Mouse (Mus musculus): ENCODE measurements at regions not wholly inside any gene's neighbourhood (a gene's known extent, or its start where the extent isn't known, plus 50 kb on each side); places are given as distances from the start of the nearest gene placed in this dataset.
"Not testable (repeated sequence)": the region's sequence is repeated elsewhere in the genome, so short reads cannot be mapped to it uniquely, and the experiment has no call there.

DNA sequence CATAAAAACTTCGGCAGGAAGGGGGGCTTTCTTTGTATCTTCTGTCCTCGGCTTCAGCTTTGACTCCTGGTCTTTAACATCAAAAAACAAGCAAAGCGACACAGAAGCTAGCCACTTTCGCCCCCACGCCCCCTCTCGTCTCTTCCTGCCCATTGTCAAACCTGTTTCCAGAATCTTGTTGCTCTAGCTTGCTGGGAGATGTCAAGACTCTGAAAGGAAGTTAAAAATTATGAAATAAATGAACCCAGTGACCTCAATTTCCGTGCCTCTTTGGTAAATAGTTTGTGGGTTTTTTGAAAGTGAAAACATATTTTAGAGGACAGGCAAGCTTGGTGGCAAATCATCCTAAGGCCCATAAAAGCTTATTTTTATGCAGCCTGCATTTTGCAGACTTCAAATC is 186.1 kb downstream of the Basp1 start:
- H3K27ac ChIP-seq (ENCODE audit: insufficient read depth, low read length), result no peak overlapping the region
- H3K4me3 ChIP-seq (ENCODE audit: insufficient read depth, low read length), result no peak overlapping the region
- peaks cover 1% of the 10 kb centered on the region; the same call in 1 of the 2 replicates for H3K4me1 ChIP-seq (ENCODE audit: control insufficient read depth, insufficient read depth, low read length)
- TF ChIP-seq POLR2A (IDR thresholded peaks at IDR 0.05; ENCODE audit: extremely low read depth, insufficient read depth, low read length) (no peak), CTCF (IDR thresholded peaks at IDR 0.05; ENCODE audit: extremely low read depth, insufficient read depth, low read length) (no peak)

GRCm38 (mm10) chr15:25225936-25226335 is 187.6 kb downstream of the Basp1 start:
- no peak overlapping the region for H3K4me3 ChIP-seq (ENCODE audit: insufficient read depth, low read length)
- H3K27ac ChIP-seq (ENCODE audit: insufficient read depth, low read length), result no peak overlapping the region
- peaks cover 1% of the 10 kb centered on the region; the same call in 1 of the 2 replicates for H3K4me1 ChIP-seq (ENCODE audit: control insufficient read depth, insufficient read depth, low read length)
- TF ChIP-seq CTCF (IDR thresholded peaks at IDR 0.05; ENCODE audit: extremely low read depth, insufficient read depth, low read length) (no peak), POLR2A (IDR thresholded peaks at IDR 0.05; ENCODE audit: extremely low read depth, insufficient read depth, low read length) (no peak)

DNA sequence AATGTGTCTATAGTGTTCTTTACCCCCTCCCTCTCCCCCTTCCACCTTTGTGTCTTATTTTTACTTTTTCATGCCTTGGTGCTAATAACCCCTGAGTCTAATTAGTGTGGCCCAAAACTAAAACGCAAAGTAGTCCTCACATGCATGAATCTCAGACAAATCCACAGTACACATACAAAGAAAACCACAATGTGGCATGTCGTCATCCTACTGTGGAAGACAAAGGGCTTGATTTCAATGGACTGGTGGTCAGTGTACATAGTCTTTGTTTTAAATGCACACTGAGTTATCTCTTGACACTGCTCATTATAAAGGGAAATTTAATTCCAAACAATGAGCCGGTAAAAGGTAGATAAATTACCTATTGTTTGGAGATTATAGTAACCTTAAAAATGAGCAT is 188.1 kb downstream of the Basp1 start:
- Histone ChIP-seq H3K4me3 (ENCODE audit: insufficient read depth, low read length) (no peak overlapping the region), H3K4me1 (ENCODE audit: control insufficient read depth, insufficient read depth, low read length) (peaks cover 1% of the 10 kb centered on the region; the same call in 1 of the 2 replicates), H3K27ac (ENCODE audit: insufficient read depth, low read length) (no peak overlapping the region)
- TF ChIP-seq POLR2A (IDR thresholded peaks at IDR 0.05; ENCODE audit: extremely low read depth, insufficient read depth, low read length) (no peak), CTCF (IDR thresholded peaks at IDR 0.05; ENCODE audit: extremely low read depth, insufficient read depth, low read length) (no peak)

DNA sequence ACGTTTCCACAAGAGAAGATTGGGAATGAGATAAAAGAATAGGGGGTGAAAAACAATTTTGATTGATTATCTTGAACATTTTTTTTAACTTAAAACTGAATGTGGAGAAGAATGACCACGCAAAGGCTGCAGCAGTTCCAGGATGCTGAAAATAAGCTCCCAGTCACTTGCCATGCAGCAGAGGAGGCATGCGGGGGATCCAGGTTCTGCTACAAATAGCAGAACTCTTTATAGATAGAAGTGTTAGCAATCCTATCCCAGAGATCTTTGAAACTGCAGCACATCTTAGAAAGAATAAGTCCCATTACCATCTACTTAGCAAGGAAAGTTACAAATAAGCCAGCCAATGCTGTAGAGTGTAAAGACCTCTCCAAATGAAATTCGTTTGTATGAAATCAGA is 191.8 kb downstream of the Basp1 start:
- Histone ChIP-seq H3K27ac (ENCODE audit: insufficient read depth, low read length) (no peak overlapping the region; the same call in 1 of the 2 replicates), H3K4me3 (ENCODE audit: insufficient read depth, low read length) (no peak overlapping the region), H3K4me1 (ENCODE audit: control insufficient read depth, insufficient read depth, low read length) (peaks cover 1% of the 10 kb centered on the region; the same call in 1 of the 2 replicates)
- no peak for TF ChIP-seq CTCF (IDR thresholded peaks at IDR 0.05; ENCODE audit: extremely low read depth, insufficient read depth, low read length)

DNA sequence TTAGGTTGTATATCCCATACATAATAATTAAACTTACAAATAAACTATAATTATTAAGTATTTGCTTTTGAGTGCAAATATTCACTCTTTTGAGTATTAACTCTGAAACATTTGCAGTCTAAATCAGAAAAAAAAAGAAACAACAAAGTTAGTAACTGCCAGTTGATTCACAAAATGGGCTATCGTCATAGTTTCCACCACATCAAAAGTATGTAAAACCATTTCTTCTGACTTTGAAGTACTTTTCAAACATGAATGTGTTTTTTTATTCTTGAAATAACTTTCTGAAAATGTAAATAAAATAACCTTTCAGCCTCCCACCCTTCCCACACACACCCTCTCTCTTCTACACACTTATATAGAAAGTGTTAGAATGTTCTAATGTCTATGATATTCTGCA is 197.2 kb downstream of the Basp1 start:
- TF ChIP-seq POLR2A (IDR thresholded peaks at IDR 0.05; ENCODE audit: extremely low read depth, insufficient read depth, low read length) (no peak), CTCF (IDR thresholded peaks at IDR 0.05; ENCODE audit: extremely low read depth, insufficient read depth, low read length) (no peak)
- no peak overlapping the region for H3K4me3 ChIP-seq (ENCODE audit: insufficient read depth, low read length)
- H3K4me1 ChIP-seq (ENCODE audit: control insufficient read depth, insufficient read depth, low read length), result no peaks in the 10 kb centered on the region; the same call in 1 of the 2 replicates
- no peak overlapping the region for H3K27ac ChIP-seq (ENCODE audit: insufficient read depth, low read length)

DNA sequence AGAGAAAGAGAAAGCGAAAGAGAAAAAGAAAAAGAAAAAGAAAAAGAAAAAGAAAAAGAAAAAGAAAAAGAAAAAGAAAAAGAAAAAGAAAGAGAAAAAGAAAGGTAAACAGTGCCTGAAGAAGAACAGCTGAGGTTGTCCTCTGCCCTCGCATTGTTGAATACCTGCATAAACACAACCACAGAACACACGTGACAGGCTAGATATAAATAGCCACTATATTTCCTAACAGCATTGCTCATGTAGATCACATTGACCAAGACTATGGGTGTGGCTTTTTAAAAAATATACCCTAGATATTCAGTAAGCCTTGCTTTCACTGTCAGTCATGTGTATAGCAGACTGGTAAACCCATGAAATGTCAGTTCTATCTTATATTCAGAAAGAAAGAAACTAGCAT is 211.5 kb downstream of the Basp1 start:
- H3K4me1 ChIP-seq (ENCODE audit: control insufficient read depth, insufficient read depth, low read length), result no peaks in the 10 kb centered on the region
- H3K27ac ChIP-seq (ENCODE audit: insufficient read depth, low read length), result no peak overlapping the region
- no peak for TF ChIP-seq CTCF (IDR thresholded peaks at IDR 0.05; ENCODE audit: extremely low read depth, insufficient read depth, low read length)
- TF ChIP-seq POLR2A (IDR thresholded peaks at IDR 0.05; ENCODE audit: extremely low read depth, insufficient read depth, low read length), result no peak
- no peak overlapping the region for H3K4me3 ChIP-seq (ENCODE audit: insufficient read depth, low read length)

- H3K4me1 ChIP-seq (ENCODE audit: control insufficient read depth, insufficient read depth, low read length); H3K27ac ChIP-seq (ENCODE audit: insufficient read depth, low read length); H3K4me3 ChIP-seq (ENCODE audit: insufficient read depth, low read length): not testable (repeated sequence)
These were observed 213.3 kb downstream of the Basp1 start for GRCm38 (mm10) chr15:25200249-25200648.

- Histone ChIP-seq H3K27ac (ENCODE audit: insufficient read depth, low read length) (no peak overlapping the region), H3K4me3 (ENCODE audit: insufficient read depth, low read length) (no peak overlapping the region), H3K4me1 (ENCODE audit: control insufficient read depth, insufficient read depth, low read length) (no peaks in the 10 kb centered on the region)
- TF ChIP-seq CTCF (IDR thresholded peaks at IDR 0.05; ENCODE audit: extremely low read depth, insufficient read depth, low read length) (no peak), POLR2A (IDR thresholded peaks at IDR 0.05; ENCODE audit: extremely low read depth, insufficient read depth, low read length) (no peak)
These were observed 225.7 kb downstream of the Basp1 start for GRCm38 (mm10) chr15:25187881-25188326.

DNA sequence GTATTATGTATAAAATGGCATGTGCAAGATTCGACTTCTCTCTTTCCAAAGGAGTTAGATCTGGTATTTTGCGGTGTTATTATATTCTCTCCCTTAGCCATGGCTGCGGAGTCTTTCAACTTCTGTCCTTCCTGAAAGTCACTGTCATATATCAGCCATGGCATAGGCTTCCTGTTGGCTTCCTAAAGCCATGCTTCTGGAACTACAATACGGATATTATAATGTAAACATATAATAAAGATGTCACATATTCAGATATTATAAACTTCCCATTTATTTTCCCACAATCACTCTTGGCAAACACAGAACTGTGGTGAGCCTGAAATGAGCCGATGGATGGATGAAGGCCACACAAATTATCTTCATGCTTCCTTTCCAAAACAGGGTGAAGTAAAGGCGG is 240.8 kb downstream of the Basp1 start:
- TF ChIP-seq CTCF (IDR thresholded peaks at IDR 0.05; ENCODE audit: extremely low read depth, insufficient read depth, low read length) (no peak), POLR2A (IDR thresholded peaks at IDR 0.05; ENCODE audit: extremely low read depth, insufficient read depth, low read length) (no peak)
- Histone ChIP-seq H3K27ac (ENCODE audit: insufficient read depth, low read length) (no peak overlapping the region), H3K4me3 (ENCODE audit: insufficient read depth, low read length) (no peak overlapping the region), H3K4me1 (ENCODE audit: control insufficient read depth, insufficient read depth, low read length) (no peaks in the 10 kb centered on the region)

DNA sequence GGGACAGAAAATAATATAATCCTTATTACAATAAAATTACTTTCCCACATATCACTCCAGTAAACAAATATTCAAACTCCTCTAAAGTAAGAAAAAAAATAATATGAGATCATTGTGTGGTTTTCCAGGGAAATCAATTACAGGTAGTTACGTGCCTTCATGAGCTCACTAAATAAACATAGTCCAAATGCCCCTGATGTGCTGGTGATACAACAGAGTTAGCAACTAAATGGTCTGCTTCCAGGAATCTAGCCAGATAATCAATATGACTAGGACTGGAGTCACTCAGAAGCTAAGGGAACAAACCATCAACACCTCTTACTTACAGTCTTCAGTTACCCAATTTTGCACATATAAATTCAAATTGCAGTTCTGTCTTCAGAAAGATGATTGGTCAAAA is 267.2 kb downstream of the Basp1 start:
- Histone ChIP-seq H3K4me3 (ENCODE audit: insufficient read depth, low read length) (no peak overlapping the region), H3K27ac (ENCODE audit: insufficient read depth, low read length) (no peak overlapping the region), H3K4me1 (ENCODE audit: control insufficient read depth, insufficient read depth, low read length) (no peaks in the 10 kb centered on the region)
- TF ChIP-seq POLR2A (IDR thresholded peaks at IDR 0.05; ENCODE audit: extremely low read depth, insufficient read depth, low read length) (no peak), CTCF (IDR thresholded peaks at IDR 0.05; ENCODE audit: extremely low read depth, insufficient read depth, low read length) (no peak)

DNA sequence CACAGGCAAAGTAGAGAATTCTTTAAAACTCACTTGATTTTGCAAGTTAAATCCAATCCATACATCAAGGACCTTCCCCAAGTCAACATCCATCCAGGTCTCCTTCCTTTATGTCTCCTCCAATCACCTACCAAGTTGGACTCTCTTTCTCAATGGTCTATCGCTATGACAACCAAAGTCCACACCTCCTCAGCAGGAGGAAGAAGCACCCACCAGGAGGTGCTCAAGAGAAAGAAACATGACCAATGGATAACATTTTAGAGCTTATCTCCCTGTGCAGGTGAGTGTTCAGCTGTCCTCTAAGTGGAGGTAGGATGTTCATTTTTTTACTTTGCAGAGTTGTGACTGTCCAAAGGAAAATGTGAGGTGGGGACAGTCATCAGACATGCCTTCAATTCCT is 269.3 kb downstream of the Basp1 start:
- H3K27ac ChIP-seq (ENCODE audit: insufficient read depth, low read length), result no peak overlapping the region
- TF ChIP-seq CTCF (IDR thresholded peaks at IDR 0.05; ENCODE audit: extremely low read depth, insufficient read depth, low read length) (0 out of 2 replicates have a peak, but pooled peaks have one; percentile 11), POLR2A (IDR thresholded peaks at IDR 0.05; ENCODE audit: extremely low read depth, insufficient read depth, low read length) (no peak)
- H3K4me1 ChIP-seq (ENCODE audit: control insufficient read depth, insufficient read depth, low read length), result 0 out of 2 replicates have a peak, but pooled peaks cover 1% of the 10 kb centered on the region
- no peak overlapping the region for H3K4me3 ChIP-seq (ENCODE audit: insufficient read depth, low read length)
